Mouse (Mus musculus) MEL (cell line): Measurements from ENCODE around the gene Tsc22d4. TPM values are rescaled to one million over a fixed set of nuclear protein-coding genes. Genes with fewer than 3 reads are reported as not detected.

Source experiments
- DNase-seq: peaks from one replicate; pipeline ENCODE4 v3.0.0; 2011; ENCODE audit warnings: low read depth, low spot score
- H3K27ac ChIP-seq: 2 replicates; pipeline ENCODE4 v1.5.1; 2012; ENCODE audit warnings: low read depth, mild to moderate bottlenecking, control low read depth, low read length, moderate library complexity; ENCODE audit not compliant: control insufficient read depth
- H3K27me3 ChIP-seq, 2 experiments: fragments of 150-350 bp in 1 of 2; sonication (generic) in 1 of 2; 2 replicates each; pipeline ENCODE4 v1.6.1; 2012; ENCODE audit warnings: low read length in 2 of 2, mild to moderate bottlenecking in 2 of 2, improper control_type of control experiment in 1 of 2, moderate library complexity in 1 of 2; ENCODE audit not compliant: insufficient read depth in 2 of 2, control insufficient read depth in 1 of 2
- H3K36me3 ChIP-seq, 2 experiments: 2 replicates each; pipeline ENCODE4 v1.6.1; 2012 to 2014; ENCODE audit warnings: low read length in 2 of 2, improper control_type of control experiment in 1 of 2, inconsistent platforms in 1 of 2, mild to moderate bottlenecking in 1 of 2; ENCODE audit not compliant: insufficient read depth in 2 of 2, control insufficient read depth in 1 of 2
- H3K4me1 ChIP-seq, 2 experiments: fragments of 150-350 bp in 1 of 2; sonication (generic) in 1 of 2; 2 replicates each; pipeline ENCODE4 v1.6.1; 2012; ENCODE audit warnings: low read length in 2 of 2, improper control_type of control experiment in 1 of 2, mild to moderate bottlenecking in 1 of 2; ENCODE audit not compliant: insufficient read depth in 2 of 2, control insufficient read depth in 1 of 2
- H3K4me3 ChIP-seq, 2 experiments: fragments of 150-350 bp in 1 of 2; sonication (generic) in 1 of 2; 2 replicates each; pipeline ENCODE4 v1.5.1; 2012; ENCODE audit warnings: low read depth in 2 of 2, low read length in 2 of 2, mild to moderate bottlenecking in 2 of 2, moderate library complexity in 2 of 2, control low read depth in 1 of 2, improper control_type of control experiment in 1 of 2; ENCODE audit not compliant: control insufficient read depth in 1 of 2, insufficient read depth in 1 of 2
- H3K79me2 ChIP-seq: 2 replicates; pipeline ENCODE4 v1.6.1; 2012; ENCODE audit warnings: mild to moderate bottlenecking, low read length, moderate library complexity; ENCODE audit not compliant: control insufficient read depth, poor library complexity, insufficient read depth
- H3K9ac ChIP-seq: 2 replicates; pipeline ENCODE4 v1.6.1; 2012; ENCODE audit warnings: low read depth, mild to moderate bottlenecking, control low read depth, low read length, moderate library complexity; ENCODE audit not compliant: control insufficient read depth, poor library complexity, severe bottlenecking
- H3K9me3 ChIP-seq: fragments of 150-350 bp; sonication (generic); replicated peaks from 2 replicates; pipeline ENCODE4 v1.6.1; 2012; ENCODE audit warnings: mild to moderate bottlenecking, low read length, improper control_type of control experiment, moderate library complexity; ENCODE audit not compliant: insufficient read depth
- BHLHE40 ChIP-seq: IDR thresholded peaks from 2 replicates; pipeline ENCODE4 v1.6.1; 2012; ENCODE audit warnings: low read depth, mild to moderate bottlenecking, inconsistent platforms, low read length, improper control_type of control experiment, borderline replicate concordance
- CHD1 ChIP-seq: IDR thresholded peaks from 2 replicates; pipeline ENCODE4 v1.6.1; 2012; ENCODE audit warnings: low read depth, mild to moderate bottlenecking, inconsistent platforms, low read length, improper control_type of control experiment
- CTCF ChIP-seq, 3 experiments: IDR thresholded peaks in 2 of 3; conservative IDR thresholded peaks in 1 of 3; 2 replicates each; pipeline ENCODE4 v1.5.1; 2011 to 2012; ENCODE audit warnings: low read length in 3 of 3, low read depth in 2 of 3, mild to moderate bottlenecking in 2 of 3, improper control_type of control experiment in 1 of 3, inconsistent platforms in 1 of 3, mixed read lengths in 1 of 3, moderate library complexity in 1 of 3; ENCODE audit not compliant: control insufficient read depth in 1 of 3, insufficient read depth in 1 of 3, poor library complexity in 1 of 3, severe bottlenecking in 1 of 3
- E2F4 ChIP-seq: IDR thresholded peaks from 2 replicates; pipeline ENCODE4 v1.6.1; 2011; ENCODE audit warnings: low read depth, low read length, improper control_type of control experiment, borderline replicate concordance
- ELF1 ChIP-seq: IDR thresholded peaks from 2 replicates; pipeline ENCODE4 v1.6.1; 2014; ENCODE audit warnings: low read depth, mild to moderate bottlenecking, inconsistent platforms, low read length, improper control_type of control experiment, moderate library complexity
- EP300 ChIP-seq, 2 experiments: IDR thresholded peaks; 2 replicates each; pipeline ENCODE4 v1.6.1; 2011; ENCODE audit warnings: improper control_type of control experiment in 2 of 2, low read length in 2 of 2, low read depth in 1 of 2, mild to moderate bottlenecking in 1 of 2
- JUND ChIP-seq: IDR thresholded peaks from 2 replicates; pipeline ENCODE4 v1.6.1; 2011; ENCODE audit warnings: low read depth, mild to moderate bottlenecking, improper control_type of control experiment, low read length
- MAZ ChIP-seq: IDR thresholded peaks from 2 replicates; pipeline ENCODE4 v1.6.1; 2012; ENCODE audit warnings: low read depth, mild to moderate bottlenecking, inconsistent platforms, low read length, improper control_type of control experiment
- MEF2A ChIP-seq: IDR thresholded peaks from 2 replicates; pipeline ENCODE4 v1.6.1; 2014; ENCODE audit warnings: low read depth, mild to moderate bottlenecking, inconsistent platforms, low read length, improper control_type of control experiment; ENCODE audit not compliant: poor library complexity, insufficient replicate concordance, severe bottlenecking; ENCODE audit errors: extremely low read depth
- MXI1 ChIP-seq: IDR thresholded peaks from 2 replicates; pipeline ENCODE4 v1.6.1; 2011; ENCODE audit warnings: mild to moderate bottlenecking, low read depth, low read length, improper control_type of control experiment
- MYB ChIP-seq: IDR thresholded peaks from 2 replicates; pipeline ENCODE4 v1.6.1; 2011; ENCODE audit warnings: mild to moderate bottlenecking, low read depth, low read length, improper control_type of control experiment
- MYC ChIP-seq: IDR thresholded peaks from 2 replicates; pipeline ENCODE4 v1.6.1; 2011; ENCODE audit warnings: low read depth, mild to moderate bottlenecking, low read length, improper control_type of control experiment, moderate library complexity
- POLR2AphosphoS2 ChIP-seq: IDR thresholded peaks from 2 replicates; pipeline ENCODE4 v1.6.1; 2011; ENCODE audit warnings: low read length, improper control_type of control experiment
- RAD21 ChIP-seq: IDR thresholded peaks from 2 replicates; pipeline ENCODE4 v1.6.1; 2011; ENCODE audit warnings: mild to moderate bottlenecking, low read depth, low read length, improper control_type of control experiment
- RCOR1 ChIP-seq: IDR thresholded peaks from 2 replicates; pipeline ENCODE4 v1.6.1; 2012; ENCODE audit warnings: low read depth, mild to moderate bottlenecking, inconsistent platforms, low read length, improper control_type of control experiment
- SMC3 ChIP-seq: IDR thresholded peaks from 2 replicates; pipeline ENCODE4 v1.6.1; 2011; ENCODE audit warnings: low read depth, low read length, improper control_type of control experiment
- TBP ChIP-seq: IDR thresholded peaks from 2 replicates; pipeline ENCODE4 v1.8.0; 2011; ENCODE audit warnings: low read depth, low read length, improper control_type of control experiment
- USF1 ChIP-seq: IDR thresholded peaks from 2 replicates; pipeline ENCODE4 v1.6.1; 2014; ENCODE audit warnings: low read depth, mild to moderate bottlenecking, inconsistent platforms, low read length, improper control_type of control experiment, moderate library complexity
- USF2 ChIP-seq, 2 experiments: IDR thresholded peaks; 2 replicates each; pipeline ENCODE4 v1.6.1; 2011 to 2012; ENCODE audit warnings: improper control_type of control experiment in 2 of 2, low read length in 2 of 2, borderline replicate concordance in 1 of 2, inconsistent platforms in 1 of 2, low read depth in 1 of 2, mild to moderate bottlenecking in 1 of 2; ENCODE audit not compliant: insufficient read depth in 1 of 2
- ZC3H11A ChIP-seq: IDR thresholded peaks from 2 replicates; pipeline ENCODE4 v1.6.1; 2012; ENCODE audit warnings: low read depth, mild to moderate bottlenecking, inconsistent platforms, low read length, improper control_type of control experiment
- ZKSCAN1 ChIP-seq: IDR thresholded peaks from 2 replicates; pipeline ENCODE4 v1.6.1; 2012; ENCODE audit warnings: low read depth, mild to moderate bottlenecking, inconsistent platforms, low read length, improper control_type of control experiment, moderate library complexity
- ZNF384 ChIP-seq: IDR thresholded peaks from 2 replicates; pipeline ENCODE4 v1.6.1; 2012; ENCODE audit warnings: low read depth, mild to moderate bottlenecking, inconsistent platforms, low read length, improper control_type of control experiment
- polyA plus RNA-seq, 2 experiments: library from polyadenylated mRNA; stranded (reverse) in 1 of 2; unstranded in 1 of 2; fragments of >175 nt in 1 of 2; fragments of >200 nt in 1 of 2; gene quantifications; 2 replicates each; pipeline versions ENCODE4 v1.2.1 to v1.2.4; 2012; ENCODE audit warnings: low replicate concordance in 2 of 2, low read depth in 1 of 2; ENCODE audit not compliant: insufficient read length in 2 of 2, insufficient read depth in 1 of 2, missing spikeins in 1 of 2
- total RNA-seq: library from RNA; depleted of rRNA; stranded (reverse); fragments of 300-350 nt; gene quantifications from 2 replicates; pipeline ENCODE4 v1.2.3, GENCODE M21; 2012

The Tsc22d4 gene
- total and polyA plus RNA-seq, 3 experiments, result 58.3 to 203 TPM; not detected in 1

- Histone ChIP-seq H3K9me3 (no peaks in the 10 kb centered on the region), H3K9ac (peak overlapping the region; percentile 51), H3K4me1 (peaks cover 5 to 16% of the 10 kb centered on the region in 2 experiments), H3K27me3 (no peaks in the 10 kb centered on the region), H3K27ac (peak overlapping the region; percentile 8), H3K36me3 (peaks cover 0 to 9% of the 10 kb centered on the region in 2 experiments; a peak in 2 of 4 replicates), H3K79me2 (no peaks in the 10 kb centered on the region), H3K4me3 (peak overlapping the region; percentile 60 to 71)
- peak; percentile 68 for DNase-seq
- TF ChIP-seq MXI1, result peak; percentile 18
- 0 out of 4 replicates have a peak, but pooled peaks have one; percentile 4 to 30 for TF ChIP-seq EP300 (IDR thresholded peaks at IDR 0.05; ENCODE audit: low read depth in 1 of 2, low read length in 2 of 2)
- no peak for TF ChIP-seq ZKSCAN1
- no peak for TF ChIP-seq SMC3
- no peak for TF ChIP-seq MAZ
- no peak for TF ChIP-seq JUND
- no peak for TF ChIP-seq CTCF (IDR thresholded peaks at IDR 0.05 in 2 of 3, conservative IDR thresholded peaks at IDR 0.05 in 1 of 3; ENCODE audit: control insufficient read depth in 1 of 3, insufficient read depth in 1 of 3, low read depth in 2 of 3, low read length in 3 of 3, poor library complexity in 1 of 3, severe bottlenecking in 1 of 3)
- TF ChIP-seq BHLHE40, result no peak
- no peak for TF ChIP-seq POLR2AphosphoS2
- no peak for TF ChIP-seq USF2 (IDR thresholded peaks at IDR 0.05; ENCODE audit: borderline replicate concordance in 1 of 2, insufficient read depth in 1 of 2, low read depth in 1 of 2, low read length in 2 of 2)
- TF ChIP-seq TBP, result peak; percentile 74; the same call in 1 of the 2 replicates
- TF ChIP-seq ZC3H11A, result no peak
- TF ChIP-seq E2F4, result no peak
- no peak for TF ChIP-seq MEF2A
- TF ChIP-seq RCOR1, result peak; percentile 70
- no peak for TF ChIP-seq USF1
- TF ChIP-seq RAD21, result no peak
- peak; percentile 74 for TF ChIP-seq ZNF384
- 0 out of 2 replicates have a peak, but pooled peaks have one; percentile 36 for TF ChIP-seq ELF1
- no peak for TF ChIP-seq MYB
- TF ChIP-seq MYC, result no peak
- TF ChIP-seq CHD1, result no peak
These were observed 27.3 kb upstream of the Tsc22d4 start for GRCm38 (mm10) chr5:137718020-137718790.
